Mouse (Mus musculus) stomach, embryonic 14.5 days (tissue): Measurements from ENCODE around the gene Zfhx3. TPM values are rescaled to one million over a fixed set of nuclear protein-coding genes. Genes with fewer than 3 reads are reported as not detected.

Experiments
- ATAC-seq: fragments of 200-750 bp; cut with Nextera tagmentation; 2 replicates; pipeline ENCODE4 v1.8.0; 2017; ENCODE audit warnings: low read depth, moderate TSS enrichment; ENCODE audit not compliant: insufficient number of reproducible peaks, insufficient read depth, low FRiP score
- H3K27ac ChIP-seq: fragments of 300-500 bp; sonication (generic); 2 replicates; pipeline ENCODE4 v1.5.1; 2014; ENCODE audit warnings: mild to moderate bottlenecking, low read length, moderate library complexity, mixed read lengths
- H3K27me3 ChIP-seq: fragments of 300-500 bp; sonication (generic); 2 replicates; pipeline ENCODE4 v1.6.1; 2014; ENCODE audit warnings: low read length, control low read depth, mixed read lengths; ENCODE audit not compliant: control insufficient read depth, insufficient read depth
- H3K36me3 ChIP-seq: fragments of 300-500 bp; sonication (generic); 2 replicates; pipeline ENCODE4 v1.6.1; 2014; ENCODE audit warnings: mild to moderate bottlenecking, control low read depth, low read length, moderate library complexity, mixed read lengths; ENCODE audit not compliant: control insufficient read depth, insufficient read depth
- H3K4me1 ChIP-seq: fragments of 300-500 bp; sonication (generic); 2 replicates; pipeline ENCODE4 v1.6.1; 2014; ENCODE audit warnings: low read length, control low read depth, mixed read lengths; ENCODE audit not compliant: control insufficient read depth, insufficient read depth
- H3K4me2 ChIP-seq: fragments of 300-500 bp; sonication (generic); replicated peaks from 2 replicates; pipeline ENCODE4 v1.6.1; 2014; ENCODE audit warnings: low read depth, low read length, control low read depth
- H3K4me3 ChIP-seq: fragments of 300-500 bp; sonication (generic); 2 replicates; pipeline ENCODE4 v1.5.1; 2014; ENCODE audit warnings: low read depth, low read length, control low read depth
- H3K9ac ChIP-seq: fragments of 300-500 bp; sonication (generic); replicated peaks from 2 replicates; pipeline ENCODE4 v1.6.1; 2014; ENCODE audit warnings: low read depth, mild to moderate bottlenecking, control low read depth, low read length, moderate library complexity, mixed read lengths
- H3K9me3 ChIP-seq: fragments of 300-500 bp; sonication (generic); 2 replicates; pipeline ENCODE4 v1.6.1; 2016; ENCODE audit warnings: low read depth, low read length, control low read depth; ENCODE audit not compliant: control insufficient read depth
- WGBS: fragments of 180-500 bp; shearing (Covaris S2); extraction: QIAGEN DNeasy Blood & Tissue Kit; methylation state at CpG from one replicate; pipeline ENCODE4 v1.1.7; 2014; 5-methylcytosine and 5-hydroxymethylcytosine counted together
- polyA plus RNA-seq: library from polyadenylated mRNA; unstranded; fragments of >200 nt; fragmentation: Nextera tagmentation; extraction: Ambion mirVana; gene quantifications from 2 replicates; pipeline ENCODE4 v1.2.1, GENCODE M21; 2014

Zfhx3 gene
- polyA plus RNA-seq, 1 experiment from 2014 or later = 25.4 TPM

GRCm38 (mm10) chr8:108742465-108742864, 800.0 kb downstream of the Zfhx3 start:
- H3K9ac ChIP-seq = no peak overlapping the region
- H3K4me3 ChIP-seq = no peak overlapping the region
- H3K4me2 ChIP-seq = no peak overlapping the region
- no peak for ATAC-seq
- WGBS = 84% methylated on average over 10 of the region's 10 CpGs
- no peaks in the 10 kb centered on the region for H3K9me3 ChIP-seq
- H3K4me1 ChIP-seq = peaks cover 36% of the 10 kb centered on the region
- H3K36me3 ChIP-seq = no peaks in the 10 kb centered on the region
- H3K27me3 ChIP-seq = no peaks in the 10 kb centered on the region
- no peak overlapping the region for H3K27ac ChIP-seq

- Histone ChIP-seq H3K27ac (no peak overlapping the region), H3K27me3 (no peaks in the 10 kb centered on the region), H3K4me1 (peaks cover 38% of the 10 kb centered on the region), H3K4me3 (no peak overlapping the region), H3K9me3 (no peaks in the 10 kb centered on the region), H3K9ac (no peak overlapping the region), H3K4me2 (no peak overlapping the region), H3K36me3 (no peaks in the 10 kb centered on the region)
- WGBS = 71% methylated on average over 7 of the region's 7 CpGs
- no peak for ATAC-seq
These were observed 800.8 kb downstream of the Zfhx3 start for GRCm38 (mm10) chr8:108743238-108743637.

DNA sequence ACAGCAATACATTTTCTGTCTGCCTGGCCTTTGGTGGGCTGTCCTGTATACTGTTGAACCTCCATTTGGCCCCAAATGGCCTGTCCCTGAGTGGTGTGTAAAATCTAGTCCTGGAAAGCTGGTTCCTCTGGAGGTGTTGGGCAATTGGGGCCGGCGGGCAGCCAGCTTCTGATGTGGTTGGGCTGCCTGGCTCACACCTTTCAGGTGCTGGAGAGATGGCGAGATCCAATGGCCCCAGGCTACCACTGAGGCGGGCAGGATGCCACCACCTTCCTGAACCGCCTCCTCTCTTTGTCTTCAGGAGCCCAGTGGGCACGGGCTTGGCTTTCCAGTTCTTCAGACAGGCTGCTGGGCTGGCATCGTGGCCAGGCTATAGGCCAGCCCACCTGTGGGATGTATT, 803.1 kb downstream of the Zfhx3 start:
- Histone ChIP-seq H3K36me3 (no peaks in the 10 kb centered on the region), H3K27me3 (no peaks in the 10 kb centered on the region), H3K4me2 (no peak overlapping the region), H3K27ac (no peak overlapping the region), H3K4me1 (peaks cover 49% of the 10 kb centered on the region), H3K4me3 (no peak overlapping the region), H3K9ac (no peak overlapping the region), H3K9me3 (no peaks in the 10 kb centered on the region)
- no peak for ATAC-seq
- 90% methylated on average over 7 of the region's 7 CpGs for WGBS

- Histone ChIP-seq H3K36me3 (no peaks in the 10 kb centered on the region), H3K27me3 (no peaks in the 10 kb centered on the region), H3K4me2 (no peak overlapping the region), H3K27ac (no peak overlapping the region), H3K9me3 (no peaks in the 10 kb centered on the region), H3K4me3 (no peak overlapping the region), H3K9ac (no peak overlapping the region), H3K4me1 (peaks cover 41% of the 10 kb centered on the region)
- no peak for ATAC-seq
- WGBS = 62% methylated on average over 11 of the region's 11 CpGs
These were observed 805.7 kb downstream of the Zfhx3 start for GRCm38 (mm10) chr8:108748095-108748494.

GRCm38 (mm10) chr8:108748851-108749376, 806.5 kb downstream of the Zfhx3 start:
- Histone ChIP-seq H3K4me3 (no peak overlapping the region), H3K9ac (no peak overlapping the region), H3K4me2 (no peak overlapping the region), H3K9me3 (no peaks in the 10 kb centered on the region), H3K4me1 (peaks cover 34% of the 10 kb centered on the region), H3K27ac (peak overlapping the region; percentile 30; the same call in 1 of the 2 replicates), H3K27me3 (no peaks in the 10 kb centered on the region), H3K36me3 (no peaks in the 10 kb centered on the region)
- ATAC-seq = no peak; the same call in 1 of the 2 replicates
- 29% methylated on average over 6 of the region's 6 CpGs for WGBS

- H3K4me2 ChIP-seq = no peak overlapping the region
- ATAC-seq = no peak
- no peak overlapping the region for H3K9ac ChIP-seq
- H3K4me3 ChIP-seq = no peak overlapping the region
- H3K4me1 ChIP-seq = peaks cover 31% of the 10 kb centered on the region
- H3K36me3 ChIP-seq = no peaks in the 10 kb centered on the region
- no peak overlapping the region for H3K27ac ChIP-seq
- H3K27me3 ChIP-seq = no peaks in the 10 kb centered on the region
- H3K9me3 ChIP-seq = no peaks in the 10 kb centered on the region
- 89% methylated on average over 9 of the region's 9 CpGs for WGBS
These were observed 808.4 kb downstream of the Zfhx3 start for GRCm38 (mm10) chr8:108750806-108751205.

- no peak overlapping the region for H3K4me3 ChIP-seq
- peak overlapping the region; percentile 11; the same call in 1 of the 2 replicates for H3K27ac ChIP-seq
- no peak overlapping the region for H3K9ac ChIP-seq
- no peak for ATAC-seq
- H3K4me2 ChIP-seq = no peak overlapping the region
- H3K9me3 ChIP-seq = no peaks in the 10 kb centered on the region
- H3K36me3 ChIP-seq = no peaks in the 10 kb centered on the region
- H3K27me3 ChIP-seq = no peaks in the 10 kb centered on the region
- 75% methylated on average over 6 of the region's 6 CpGs for WGBS
- peaks cover 20% of the 10 kb centered on the region for H3K4me1 ChIP-seq
These were observed 812.1 kb downstream of the Zfhx3 start for GRCm38 (mm10) chr8:108754556-108754955.

GRCm38 (mm10) chr8:108755400-108756325, 813.2 kb downstream of the Zfhx3 start:
- Histone ChIP-seq H3K4me3 (no peak overlapping the region), H3K4me1 (peaks cover 20% of the 10 kb centered on the region)
- 71% methylated on average over 19 of the region's 19 CpGs for WGBS

More at GRCm38 (mm10) chr8:108755400-108756325, 813.2 kb downstream of the Zfhx3 start:
- H3K9me3 ChIP-seq = no peaks in the 10 kb centered on the region
- H3K27ac ChIP-seq = peak overlapping the region; percentile 28; the same call in 1 of the 2 replicates
- no peak overlapping the region for H3K4me2 ChIP-seq
- H3K36me3 ChIP-seq = no peaks in the 10 kb centered on the region
- no peak overlapping the region for H3K9ac ChIP-seq
- no peaks in the 10 kb centered on the region for H3K27me3 ChIP-seq
- ATAC-seq = no peak
